Comparison of ENCODE assay signal across 10 mouse cellular contexts in the genomic region with DNA sequence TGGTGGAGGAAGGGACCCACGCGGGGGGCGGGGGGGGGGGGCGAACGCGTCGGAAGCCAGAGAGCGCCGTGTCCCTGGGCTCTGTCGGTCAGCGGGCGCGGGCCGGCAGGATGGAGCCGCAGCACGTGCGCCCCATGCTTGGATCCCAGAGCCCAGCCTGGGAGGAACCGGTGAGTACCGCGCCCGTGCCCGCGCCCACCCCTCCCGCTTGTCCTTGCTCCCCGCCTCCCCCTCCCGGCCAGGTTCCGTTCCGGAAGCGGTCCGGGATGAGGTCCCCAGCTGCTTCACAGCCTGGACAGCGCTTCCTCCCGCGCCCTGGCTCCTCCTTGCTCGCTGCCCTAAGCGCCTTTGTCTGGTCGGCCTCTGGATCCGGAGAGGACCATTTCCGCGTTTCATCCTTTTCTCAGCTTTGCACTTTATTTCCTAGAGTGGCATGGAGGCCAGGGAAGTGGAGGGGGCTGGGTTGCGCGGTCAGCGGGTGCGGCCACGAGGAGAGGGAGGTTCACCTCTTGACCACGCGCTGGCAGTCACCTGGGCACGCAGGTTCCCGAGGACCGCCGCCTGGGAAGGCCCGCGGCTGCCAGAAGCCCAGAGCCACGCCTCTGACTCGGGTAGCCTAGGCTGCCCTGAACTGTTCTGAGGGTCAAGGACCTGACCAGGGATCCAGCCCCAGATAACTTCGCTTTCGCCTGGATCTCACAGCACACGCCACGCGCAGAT. TPM values are rescaled to one million over a fixed set of nuclear protein-coding genes. Genes with fewer than 3 reads are reported as not detected.
DNase-seq lines count a peak whose midpoint lies in the region; ATAC-seq and TF ChIP-seq lines count a peak whose summit lies in the region.
"Not testable (repeated sequence)": the region's sequence is repeated elsewhere in the genome, so short reads cannot be mapped to it uniquely, and the experiment has no call there.
"Had no signal": no experiment of that assay in that cellular context is flagged by ENCODE, and none has a peak within 500 bp of the region (broad histone marks: within the 10 kb centered on the region; RNA-seq: fewer than 3 reads in every experiment).

A gene (plus strand): TSS at position 86 of the 720 bp plus-strand sequence.

- WGBS in forebrain, postnatal 0 days, result 15% methylated on average over 32 of the region's 59 CpGs
- 16% methylated on average over 39 of the region's 59 CpGs for WGBS in heart, embryonic 16.5 days
- WGBS in intestine, postnatal 0 days, result 17% methylated on average over 32 of the region's 59 CpGs
- WGBS in limb, embryonic 12.5 days, result 15% methylated on average over 44 of the region's 59 CpGs
- WGBS in midbrain, embryonic 12.5 days, result 14% methylated on average over 31 of the region's 59 CpGs

- H3K9me3 ChIP-seq in ES-Bruce4 (replicated peaks; ENCODE audit: control insufficient read depth, insufficient read depth, low read length, poor library complexity, severe bottlenecking); forebrain, postnatal 0 days (ENCODE audit: low read length); heart, embryonic 16.5 days (replicated peaks; ENCODE audit: control insufficient read depth, low read length); intestine, postnatal 0 days (ENCODE audit: control insufficient read depth); limb, embryonic 12.5 days; midbrain, embryonic 12.5 days: not testable (repeated sequence)

- TF ChIP-seq EP300 in ES-Bruce4 (IDR thresholded peaks at IDR 0.05; ENCODE audit: insufficient read depth, low read depth, low read length), result not testable (repeated sequence)

- H3K4me2 ChIP-seq in forebrain, postnatal 0 days (ENCODE audit: low read depth), result peak within 1 kb of the TSS; percentile 57
- peak within 1 kb of the TSS; percentile 51 for H3K4me2 ChIP-seq in heart, embryonic 16.5 days (ENCODE audit: low read depth, low read length)
- peak within 1 kb of the TSS; percentile 50 for H3K4me2 ChIP-seq in intestine, postnatal 0 days (replicated peaks; ENCODE audit: low read depth)
- H3K4me2 ChIP-seq in limb, embryonic 12.5 days, result peak within 1 kb of the TSS; percentile 61
- peak within 1 kb of the TSS; percentile 62 for H3K4me2 ChIP-seq in midbrain, embryonic 12.5 days (replicated peaks)

- H3K4me3 ChIP-seq in ES-Bruce4 (ENCODE audit: low read depth, low read length), result peak within 1 kb of the TSS; percentile 60
- peak within 1 kb of the TSS; percentile 45 for H3K4me3 ChIP-seq in cortical plate, adult 2 months (ENCODE audit: insufficient read depth, low read length)
- peak within 1 kb of the TSS; percentile 37 for H3K4me3 ChIP-seq in forebrain, postnatal 0 days (ENCODE audit: low read depth, low read length)
- H3K4me3 ChIP-seq in heart, embryonic 16.5 days (ENCODE audit: low read length), result peak within 1 kb of the TSS; percentile 22
- not testable (repeated sequence) for H3K4me3 ChIP-seq in intestine, postnatal 0 days (ENCODE audit: low read depth, low read length)
- peak within 1 kb of the TSS; percentile 39 for H3K4me3 ChIP-seq in limb, embryonic 12.5 days (replicated peaks)
- H3K4me3 ChIP-seq in midbrain, embryonic 12.5 days, result peak within 1 kb of the TSS; percentile 42

- H3K27ac ChIP-seq in ES-Bruce4 (ENCODE audit: insufficient read depth, low read length); cortical plate, adult 2 months (ENCODE audit: insufficient read depth, low read length); forebrain, postnatal 0 days (ENCODE audit: low read depth, low read length); heart, embryonic 16.5 days (ENCODE audit: low read length); intestine, postnatal 0 days (ENCODE audit: low read depth, low read length); limb, embryonic 12.5 days; midbrain, embryonic 12.5 days (replicated peaks): not testable (repeated sequence)

- H3K4me1 ChIP-seq in ES-Bruce4 (ENCODE audit: control insufficient read depth, insufficient read depth, low read length); cortical plate, adult 2 months (ENCODE audit: control insufficient read depth, insufficient read depth, low read length); forebrain, postnatal 0 days (ENCODE audit: insufficient read depth); heart, embryonic 16.5 days (ENCODE audit: control insufficient read depth, insufficient read depth, low read length); intestine, postnatal 0 days (replicated peaks; ENCODE audit: control insufficient read depth, insufficient read depth, low read length); limb, embryonic 12.5 days (replicated peaks); midbrain, embryonic 12.5 days: not testable (repeated sequence)

- H3K27me3 ChIP-seq in ES-Bruce4 (ENCODE audit: control insufficient read depth, insufficient read depth, low read length, poor library complexity, severe bottlenecking); forebrain, postnatal 0 days (ENCODE audit: insufficient read depth, low read length); heart, embryonic 16.5 days (ENCODE audit: control insufficient read depth, insufficient read depth, low read length); intestine, postnatal 0 days (replicated peaks; ENCODE audit: control insufficient read depth, insufficient read depth, low read length); limb, embryonic 12.5 days; midbrain, embryonic 12.5 days: not testable (repeated sequence)

- peak; percentile 0 for DNase-seq in forebrain, postnatal 0 days
- DNase-seq in right cerebral cortex, postnatal 14 days, result peak; percentile 14

- not testable (repeated sequence) for H3K36me3 ChIP-seq in ES-Bruce4 (ENCODE audit: control insufficient read depth, insufficient read depth, low read length, poor library complexity, severe bottlenecking); forebrain, postnatal 0 days (ENCODE audit: insufficient read depth); heart, embryonic 16.5 days (ENCODE audit: control insufficient read depth, insufficient read depth); intestine, postnatal 0 days (ENCODE audit: control insufficient read depth, insufficient read depth); limb, embryonic 12.5 days; midbrain, embryonic 12.5 days

- TF ChIP-seq POLR2A in ES-Bruce4 (IDR thresholded peaks at IDR 0.05; ENCODE audit: insufficient read depth, low read length); cortical plate, adult 2 months (IDR thresholded peaks at IDR 0.05; ENCODE audit: extremely low read depth, insufficient read depth, low read length): not testable (repeated sequence)

- not testable (repeated sequence) for TF ChIP-seq CTCF in ES-Bruce4 (IDR thresholded peaks at IDR 0.05; ENCODE audit: low read depth, low read length); cortical plate, adult 2 months (IDR thresholded peaks at IDR 0.05; ENCODE audit: extremely low read depth, insufficient read depth, low read length); forebrain, postnatal 0 days (IDR thresholded peaks at IDR 0.05; ENCODE audit: low read depth); intestine, postnatal 0 days (IDR thresholded peaks at IDR 0.05; ENCODE audit: low read depth)

- not testable (repeated sequence) for H3K9ac ChIP-seq in ES-Bruce4 (ENCODE audit: low read depth, poor library complexity, severe bottlenecking); heart, embryonic 16.5 days (ENCODE audit: low read length); intestine, postnatal 0 days (ENCODE audit: low read depth, low read length); limb, embryonic 12.5 days (replicated peaks)
- H3K9ac ChIP-seq in forebrain, postnatal 0 days, result peak within 1 kb of the TSS; percentile 56
- peak within 1 kb of the TSS; percentile 47; the same call in 1 of the 2 replicates for H3K9ac ChIP-seq in midbrain, embryonic 12.5 days (replicated peaks)

- not testable (repeated sequence) for ATAC-seq in forebrain, postnatal 0 days; heart, embryonic 16.5 days (replicated peaks; ENCODE audit: extremely low read depth, insufficient read depth, low FRiP score); intestine, postnatal 0 days; limb, embryonic 12.5 days (ENCODE audit: insufficient number of reproducible peaks, insufficient read depth, low FRiP score, low TSS enrichment, low read depth); midbrain, embryonic 12.5 days (ENCODE audit: low FRiP score, low read depth)

RNA-seq across cellular contexts. Expression of the gene that starts here (rescaled TPM):
- polyA plus RNA-seq in ES-Bruce4 (2011; ENCODE audit: insufficient read depth, insufficient read length, low read depth, missing spikeins), result not detected in 2 replicates
- 0.81 and 1.1 TPM in 2 replicates for polyA plus RNA-seq in cortical plate, adult 2 months (2012; rRNA removed)
- total RNA-seq in forebrain, postnatal 0 days (2014; rRNA removed), result 9.1 and 10.3 TPM in 2 replicates
- 12.0 and 13.6 TPM in 2 replicates for polyA plus RNA-seq in forebrain, postnatal 0 days (2015; fragmentation: Nextera tagmentation; extraction: Ambion mirVana)
- 0.18 TPM in 1 of 2 replicates, not detected in the other for polyA plus RNA-seq in heart, embryonic 16.5 days (2015; fragmentation: Nextera tagmentation; extraction: Ambion mirVana)
- polyA plus RNA-seq in intestine, postnatal 0 days (2015; fragmentation: Nextera tagmentation; extraction: Ambion mirVana), result 0.21 TPM in 1 of 2 replicates, not detected in the other
- 0.31 and 0.50 TPM in 2 replicates for polyA plus RNA-seq in limb, embryonic 12.5 days (2016; fragmentation: Nextera tagmentation; extraction: Ambion mirVana)
- 1.2 and 1.6 TPM in 2 replicates for polyA plus RNA-seq in midbrain, embryonic 12.5 days (2016; fragmentation: Nextera tagmentation; extraction: Ambion mirVana)
- polyA plus RNA-seq: liver, embryonic 13.5 days; myocyte had no signal
